Mouse (Mus musculus): ENCODE results near the gene Gm21897.

DNA sequence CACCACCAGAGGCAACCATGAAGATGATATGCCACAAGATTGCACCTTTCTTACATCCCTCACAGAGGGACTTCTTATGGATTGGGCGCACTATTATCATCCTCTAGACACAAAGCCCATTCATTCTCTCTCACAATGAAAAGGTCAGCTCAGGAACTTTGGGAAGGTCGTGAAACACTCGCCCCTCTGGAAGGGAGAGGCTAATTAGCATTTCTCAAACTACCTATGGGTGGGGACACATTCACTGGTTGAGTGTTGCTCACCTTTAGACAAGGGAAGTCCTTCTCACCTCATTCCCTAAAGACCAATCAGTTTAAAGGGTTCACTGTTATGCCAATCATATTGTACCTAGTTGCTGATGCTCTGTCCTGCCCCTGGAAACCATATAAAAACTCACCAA is 24.2 kb upstream of the Gm21897 start:
- TF ChIP-seq ZNF384 (IDR thresholded peaks at IDR 0.05; ENCODE audit: low read depth, low read length) (no peak), ZC3H11A (IDR thresholded peaks at IDR 0.05; ENCODE audit: borderline replicate concordance, low read depth, low read length) (no peak)

Data from ES-E14 (cell line).